Mouse (Mus musculus) spleen, embryonic (tissue): ENCODE data around the gene Dnlz.

ENCODE experiments used
- CTCF ChIA-PET: fragments of 350-600 bp; sonication (Branson Sonifier 250); formaldehyde crosslinking; loops from one replicate; lab custom pipeline; 2022; lab: Charles Lee

Gene Dnlz

DNA sequence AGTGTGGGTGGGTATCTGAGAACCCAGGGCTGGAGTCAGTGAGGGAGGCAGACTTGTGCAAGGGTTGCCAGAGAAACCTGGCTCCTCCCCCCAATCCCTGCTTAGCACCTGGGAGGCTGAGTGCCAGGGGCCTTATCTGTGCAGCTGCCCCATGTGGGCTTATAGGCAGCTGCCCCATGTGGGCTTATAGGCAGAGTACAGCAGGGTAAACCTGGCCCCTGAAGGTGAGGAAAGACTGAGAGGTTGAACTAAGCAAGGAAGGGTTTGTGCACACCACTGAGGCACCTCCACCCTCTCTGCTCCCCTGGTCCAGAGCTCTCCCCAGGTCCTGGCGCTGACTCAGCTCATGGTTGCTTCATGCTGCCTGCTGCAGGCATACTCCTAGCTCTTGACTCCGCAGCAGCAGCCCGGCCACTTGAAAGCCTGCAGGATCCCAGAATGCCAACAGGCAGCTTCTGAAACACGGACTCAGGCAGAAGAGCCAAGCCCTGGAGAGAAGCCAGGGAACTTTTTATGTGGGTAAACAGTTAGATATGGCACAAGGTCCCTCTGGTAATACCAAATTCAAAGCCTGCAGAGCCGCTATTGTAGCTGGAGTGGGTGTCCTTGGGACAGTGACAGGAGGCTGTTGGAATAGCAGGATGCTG, 51.6 kb downstream of the Dnlz start:
- CTCF ChIA-PET = interaction anchor here (0.7 kb wide), 1 partner anchor 578 kb away, joined by 9 read pairs; no protein-coding TSS in a partner anchor

DNA sequence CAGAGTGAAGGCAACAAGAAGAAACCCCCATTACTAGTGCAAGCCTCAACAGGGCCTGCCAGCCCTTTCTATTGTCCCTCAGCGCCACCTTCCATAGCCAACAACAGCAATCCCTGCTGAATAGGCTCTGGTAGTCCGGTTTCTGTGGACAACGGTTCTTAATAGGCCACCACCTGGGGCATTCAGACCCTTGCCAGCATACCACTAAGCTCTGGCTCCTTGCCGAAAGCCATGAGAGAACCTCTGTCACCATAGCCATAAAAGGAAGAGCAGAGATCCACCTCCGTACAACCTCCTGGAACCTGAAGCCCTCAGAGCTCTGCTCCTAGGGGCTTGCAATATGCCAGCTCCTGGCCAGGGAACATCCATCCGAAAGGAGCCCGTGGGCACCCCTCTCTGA, 52.6 kb downstream of the Dnlz start:
- CTCF ChIA-PET = no interaction called here

DNA sequence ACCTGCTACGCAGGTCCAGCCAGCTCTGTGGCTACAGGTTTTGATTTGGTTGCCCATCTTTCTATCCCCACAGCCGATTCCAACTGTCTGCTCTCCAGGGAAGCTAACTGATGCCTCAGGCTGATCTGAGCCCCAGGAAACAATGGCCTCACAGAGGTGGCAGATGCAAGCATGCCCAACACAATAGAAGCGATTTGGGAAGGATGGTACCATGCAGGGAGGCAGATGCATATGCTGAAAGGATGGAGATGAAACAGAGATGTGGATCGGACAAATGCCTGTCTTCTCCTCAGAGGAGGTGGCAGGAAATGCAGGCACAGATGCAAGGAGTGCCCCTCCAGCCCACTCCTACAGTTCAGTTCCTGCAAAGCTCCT, 53.1 kb downstream of the Dnlz start:
- CTCF ChIA-PET = no interaction called here

DNA sequence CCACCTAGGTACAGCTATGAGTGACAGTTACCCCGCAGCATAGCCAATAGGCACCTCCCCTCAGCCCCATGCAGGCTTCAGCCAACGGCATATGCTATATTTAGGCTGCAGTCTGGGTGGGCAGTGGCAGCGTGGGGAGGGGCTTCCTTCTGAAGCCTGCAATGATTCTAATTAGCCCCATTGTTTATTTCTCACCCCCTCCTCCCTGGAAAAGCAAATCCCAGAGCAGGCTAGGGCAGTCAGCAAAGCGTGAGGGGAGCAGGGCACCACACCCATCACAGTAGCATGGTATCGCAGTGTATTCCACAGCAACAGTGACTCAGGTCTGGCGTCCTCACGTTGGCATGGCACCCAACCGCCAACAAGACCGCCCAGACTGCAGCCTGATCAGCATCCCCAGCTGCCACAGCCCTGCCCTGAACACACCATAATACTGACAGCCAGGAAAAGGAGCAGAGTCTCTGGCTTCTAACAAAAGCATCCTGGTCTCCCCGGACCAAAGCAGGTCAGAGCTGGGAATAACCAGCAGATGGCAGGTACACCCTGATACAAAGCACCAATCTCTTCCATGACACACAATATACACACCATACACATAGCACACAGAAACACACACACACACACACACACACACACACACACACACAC, 53.6 kb downstream of the Dnlz start:
- CTCF ChIA-PET = interaction anchor here (0.6 kb wide), 1 partner anchor 67 kb away, joined by 3 read pairs; no protein-coding TSS in a partner anchor
